Mouse (Mus musculus) myocyte (in vitro differentiated cells): ENCODE results near the gene Mical2. TPM values are rescaled to one million over a fixed set of nuclear protein-coding genes. Genes with fewer than 3 reads are reported as not detected.
A peak's percentile ranks its signal among the peaks of the same experiment; 100 is the strongest.

ENCODE experiments used
- H3K27me3 ChIP-seq: one replicate; pipeline ENCODE4 v1.6.1; 2011; ENCODE audit not compliant: control insufficient read depth, insufficient read depth, insufficient read length
- H3K36me3 ChIP-seq: one replicate; pipeline ENCODE4 v1.6.1; 2011; ENCODE audit not compliant: control insufficient read depth, insufficient read depth
- H3K4me2 ChIP-seq: one replicate; pipeline ENCODE4 v1.6.1; 2011; ENCODE audit warnings: low read depth, control low read depth
- H3K4me3 ChIP-seq: one replicate; pipeline ENCODE4 v1.5.1; 2011; ENCODE audit warnings: mild to moderate bottlenecking, control low read depth, moderate library complexity
- H3K79me2 ChIP-seq: one replicate; pipeline ENCODE4 v1.6.1; 2011; ENCODE audit not compliant: control insufficient read depth, insufficient read depth
- H3ac ChIP-seq: one replicate; pipeline ENCODE4 v1.6.1; 2011; ENCODE audit not compliant: control insufficient read depth, insufficient read length
- CEBPB ChIP-seq: IDR thresholded peaks from 2 replicates; pipeline ENCODE4 v1.6.1; 2011; ENCODE audit warnings: mild to moderate bottlenecking, moderate library complexity; ENCODE audit not compliant: poor library complexity, insufficient read depth, severe bottlenecking
- E2F4 ChIP-seq: IDR thresholded peaks from one replicate; pipeline ENCODE4 v1.6.1; 2011; ENCODE audit warnings: mild to moderate bottlenecking, control low read depth, moderate library complexity; ENCODE audit not compliant: insufficient read depth
- MAX ChIP-seq: IDR thresholded peaks from one replicate; pipeline ENCODE4 v1.6.1; 2011; ENCODE audit warnings: low read depth, mild to moderate bottlenecking, control low read depth
- MYOD1 ChIP-seq, 3 experiments: IDR thresholded peaks; one replicate each; pipeline ENCODE4 v1.6.1; 2011; ENCODE audit warnings: control low read depth in 2 of 3, low read depth in 2 of 3, mild to moderate bottlenecking in 2 of 3, moderate library complexity in 1 of 3; ENCODE audit not compliant: insufficient read length in 2 of 3, control insufficient read depth in 1 of 3
- MYOG ChIP-seq, 3 experiments: IDR thresholded peaks; one replicate each; pipeline ENCODE4 v1.6.1; 2011; ENCODE audit warnings: control low read depth in 2 of 3, low read depth in 2 of 3, mild to moderate bottlenecking in 2 of 3; ENCODE audit not compliant: insufficient read length in 2 of 3, control insufficient read depth in 1 of 3, insufficient read depth in 1 of 3
- POLR2A ChIP-seq: IDR thresholded peaks from one replicate; pipeline ENCODE4 v1.6.1; 2011; ENCODE audit warnings: low read depth, mild to moderate bottlenecking, control low read depth, moderate library complexity; ENCODE audit not compliant: insufficient read length
- POLR2AphosphoS2 ChIP-seq: IDR thresholded peaks from one replicate; pipeline ENCODE4 v1.6.1; 2011; ENCODE audit warnings: low read depth, control low read depth; ENCODE audit not compliant: insufficient read length
- REST ChIP-seq: IDR thresholded peaks from one replicate; pipeline ENCODE4 v1.6.1; 2011; ENCODE audit warnings: mild to moderate bottlenecking, control low read depth, moderate library complexity; ENCODE audit not compliant: insufficient read depth, insufficient read length
- SRF ChIP-seq: IDR thresholded peaks from one replicate; pipeline ENCODE4 v1.6.1; 2011; ENCODE audit warnings: low read depth; ENCODE audit not compliant: control insufficient read depth, insufficient read length
- TCF12 ChIP-seq: IDR thresholded peaks from one replicate; pipeline ENCODE4 v1.6.1; 2011; ENCODE audit warnings: mild to moderate bottlenecking, control low read depth; ENCODE audit not compliant: poor library complexity, insufficient read depth, severe bottlenecking
- TCF3 ChIP-seq: IDR thresholded peaks from one replicate; pipeline ENCODE4 v1.6.1; 2011; ENCODE audit warnings: low read depth, control low read depth; ENCODE audit not compliant: insufficient read length
- USF1 ChIP-seq: IDR thresholded peaks from one replicate; pipeline ENCODE4 v1.6.1; 2011; ENCODE audit warnings: low read depth, mild to moderate bottlenecking, control low read depth, moderate library complexity
- polyA plus RNA-seq: library from polyadenylated mRNA; unstranded; fragments of >200 nt; fragmentation: generic; extraction: Trizol; gene quantifications from one replicate; pipeline ENCODE4 v1.2.1, GENCODE M21; 2012; ENCODE audit warnings: missing spikeins

Mical2 gene
- polyA plus RNA-seq, result 34.8 TPM

GRCm38 (mm10) chr7:112225615-112226262 is at the start of gene Mical2:
TSS of gene Mical2 (plus strand) at chr7:112225856.
- TF ChIP-seq TCF12 (no peak), MYOG (IDR thresholded peaks at IDR 0.05; ENCODE audit: control insufficient read depth in 1 of 3, insufficient read depth in 1 of 3, insufficient read length in 2 of 3, low read depth in 2 of 3) (no peak), POLR2AphosphoS2 (peak; percentile 62), POLR2A (peak; percentile 70), E2F4 (no peak)
- no peaks in the 10 kb centered on the region for H3K27me3 ChIP-seq

GRCm38 (mm10) chr7:112176627-112177026 is 49.0 kb upstream of the Mical2 start:
- TF ChIP-seq MYOG (IDR thresholded peaks at IDR 0.05; ENCODE audit: control insufficient read depth in 1 of 3, insufficient read depth in 1 of 3, insufficient read length in 2 of 3, low read depth in 2 of 3) (no peak), TCF3 (no peak), TCF12 (no peak), USF1 (no peak), POLR2A (no peak), CEBPB (no peak), MAX (no peak), E2F4 (no peak), MYOD1 (IDR thresholded peaks at IDR 0.05; ENCODE audit: control insufficient read depth in 1 of 3, insufficient read length in 2 of 3, low read depth in 2 of 3) (no peak), SRF (no peak), REST (no peak), POLR2AphosphoS2 (no peak)
- Histone ChIP-seq H3K27me3 (no peaks in the 10 kb centered on the region), H3K4me2 (no peak overlapping the region)

More at GRCm38 (mm10) chr7:112225615-112226262, at the start of gene Mical2:
- peak within 1 kb of the TSS; percentile 58 for H3K4me3 ChIP-seq
- peak within 1 kb of the TSS; percentile 34 for H3ac ChIP-seq
- peaks cover 45% of the 10 kb centered on the region for H3K79me2 ChIP-seq
- H3K4me2 ChIP-seq, result peak within 1 kb of the TSS; percentile 80
- H3K36me3 ChIP-seq, result no peaks in the 10 kb centered on the region

GRCm38 (mm10) chr7:112180235-112180705 is 45.4 kb upstream of the Mical2 start:
- Histone ChIP-seq H3K4me2 (peak overlapping the region; percentile 24), H3K36me3 (no peaks in the 10 kb centered on the region), H3K4me3 (no peak overlapping the region), H3K79me2 (no peaks in the 10 kb centered on the region), H3ac (no peak overlapping the region), H3K27me3 (no peaks in the 10 kb centered on the region)
- TF ChIP-seq TCF12 (no peak), E2F4 (no peak), MAX (no peak), MYOD1 (IDR thresholded peaks at IDR 0.05; ENCODE audit: control insufficient read depth in 1 of 3, insufficient read length in 2 of 3, low read depth in 2 of 3) (peak in 1 of 3 experiments; percentile 40), POLR2A (peak; percentile 26), REST (no peak), POLR2AphosphoS2 (no peak), USF1 (no peak), CEBPB (no peak), SRF (no peak), TCF3 (no peak), MYOG (IDR thresholded peaks at IDR 0.05; ENCODE audit: control insufficient read depth in 1 of 3, insufficient read depth in 1 of 3, insufficient read length in 2 of 3, low read depth in 2 of 3) (peak in 1 of 3 experiments; percentile 36)

More at GRCm38 (mm10) chr7:112176627-112177026, 49.0 kb upstream of the Mical2 start:
- Histone ChIP-seq H3ac (no peak overlapping the region), H3K79me2 (no peaks in the 10 kb centered on the region), H3K4me3 (no peak overlapping the region), H3K36me3 (no peaks in the 10 kb centered on the region)

DNA sequence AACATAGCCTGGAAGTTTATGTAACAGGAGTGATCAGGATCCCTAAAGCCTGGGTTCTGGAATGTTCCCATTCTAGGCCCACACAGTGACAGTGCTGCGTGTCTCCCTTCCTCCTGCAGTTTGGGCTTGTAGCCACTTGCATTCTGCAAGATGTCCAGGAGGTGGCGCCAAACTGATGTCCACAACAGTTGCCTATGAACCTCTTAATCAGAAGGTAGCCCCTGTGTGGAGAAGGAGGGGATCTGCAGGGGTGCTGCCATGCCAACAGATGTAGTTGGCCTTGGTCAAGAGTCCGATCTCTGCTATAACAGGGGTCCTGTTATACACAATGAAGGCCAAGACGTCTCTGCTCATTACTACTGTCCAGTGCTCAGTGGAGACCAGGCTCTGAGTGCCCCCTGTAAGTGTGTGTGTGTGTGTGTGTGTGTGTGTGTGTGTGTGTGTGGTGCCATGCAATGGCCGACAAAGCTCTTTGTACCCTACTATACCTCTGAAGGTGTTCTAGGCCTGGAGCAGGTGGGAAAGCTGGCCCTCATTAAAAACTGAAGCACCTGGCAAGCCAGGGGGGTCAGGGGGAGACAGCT is 42.3 kb upstream of the Mical2 start:
- H3K4me2 ChIP-seq, result no peak overlapping the region
- no peaks in the 10 kb centered on the region for H3K27me3 ChIP-seq
- H3K79me2 ChIP-seq, result no peaks in the 10 kb centered on the region
- no peaks in the 10 kb centered on the region for H3K36me3 ChIP-seq
- no peak overlapping the region for H3K4me3 ChIP-seq
- TF ChIP-seq MAX (no peak), REST (no peak), MYOD1 (IDR thresholded peaks at IDR 0.05; ENCODE audit: control insufficient read depth in 1 of 3, insufficient read length in 2 of 3, low read depth in 2 of 3) (no peak), E2F4 (no peak), POLR2A (no peak), MYOG (IDR thresholded peaks at IDR 0.05; ENCODE audit: control insufficient read depth in 1 of 3, insufficient read depth in 1 of 3, insufficient read length in 2 of 3, low read depth in 2 of 3) (peak in 1 of 3 experiments; percentile 7)
- H3ac ChIP-seq, result no peak overlapping the region
